Mouse (Mus musculus) layer of hippocampus, postnatal 25 days (tissue): ENCODE results near the gene Rnf146. TPM values are rescaled to one million over a fixed set of nuclear protein-coding genes. Genes with fewer than 3 reads are reported as not detected.
"Not testable (repeated sequence)": the region's sequence is repeated elsewhere in the genome, so short reads cannot be mapped to it uniquely, and the experiment has no call there.

Experiments
- DNase-seq, 2 experiments: peaks; one replicate each; pipeline ENCODE4 v3.0.0; 2022; ENCODE audit warnings: mixed read lengths in 2 of 2, low spot score in 1 of 2; ENCODE audit errors: extremely low spot score in 1 of 2
- total RNA-seq, 2 experiments: library from RNA; stranded (reverse); gene quantifications; 2 replicates each; pipeline ENCODE4 v1.2.3; 2021

The Rnf146 gene
- 100 to 1,000 TPM; 101 to 111 TPM for total RNA-seq

DNA sequence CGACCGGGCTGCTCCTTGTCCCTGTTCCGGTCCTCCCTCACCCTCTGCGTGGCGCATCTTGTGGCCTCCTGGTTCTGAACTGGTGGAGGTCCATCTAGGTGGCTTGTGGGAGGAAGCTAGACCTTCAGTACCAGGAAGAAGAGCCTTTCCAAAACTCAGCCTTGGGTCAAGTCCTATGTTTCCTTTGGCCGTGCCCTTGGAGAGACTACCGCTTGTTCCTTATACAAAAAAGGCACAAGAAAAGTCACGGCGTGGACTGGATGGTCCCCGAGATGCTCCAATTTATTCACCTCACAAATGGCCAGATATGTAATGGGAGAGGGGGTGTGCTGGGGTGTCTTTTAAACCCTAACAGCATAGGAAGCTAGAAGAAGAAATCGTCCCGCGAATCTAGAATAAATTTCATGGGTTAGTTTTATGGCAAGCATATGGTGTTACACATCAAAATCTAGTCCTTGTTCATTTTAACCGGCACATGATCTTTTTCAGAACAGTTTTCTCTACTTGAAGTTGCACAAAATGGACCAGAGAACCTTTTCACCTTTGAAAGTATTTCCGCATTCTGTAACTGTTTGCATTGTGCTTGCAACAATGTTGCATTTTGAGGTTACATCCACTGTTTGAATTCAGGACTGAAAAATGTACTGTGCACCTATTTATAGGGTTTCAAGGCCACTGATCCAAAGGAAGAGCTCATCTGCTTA is at the start of gene Rnf146:
Gene Rnf146 (minus strand): TSS at position 246 of the 704 bp plus-strand sequence.
- no peak for DNase-seq

DNA sequence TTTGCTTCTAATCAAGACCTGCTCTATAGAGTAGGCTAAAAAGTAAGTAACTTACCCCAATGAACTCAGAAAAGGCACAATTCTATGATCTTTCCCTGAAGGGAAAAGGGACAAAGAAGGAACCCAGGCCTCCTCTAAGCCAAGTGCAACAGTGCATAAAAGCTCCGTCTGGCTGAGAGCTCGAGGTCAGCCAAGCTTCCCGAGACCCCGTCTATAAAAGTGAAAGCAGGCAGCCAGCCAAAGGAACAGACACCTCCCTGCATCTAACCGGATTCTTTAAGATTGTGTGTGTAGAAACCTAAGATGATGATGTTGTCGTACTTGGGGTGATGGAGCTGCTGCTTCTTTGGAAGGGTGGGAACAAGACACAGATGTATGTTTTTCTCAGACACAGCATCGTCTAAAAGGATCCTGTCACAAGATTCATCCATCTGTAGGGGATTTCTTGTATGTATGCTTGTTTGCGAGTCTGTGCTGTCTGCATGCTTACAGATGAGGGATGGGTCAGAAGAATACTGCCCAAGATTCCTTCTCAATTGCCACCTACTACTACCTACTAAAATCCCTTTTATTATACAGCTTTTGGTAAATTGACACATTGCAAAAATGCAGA is 40.5 kb upstream of the Rnf146 start:
- DNase-seq = no peak

DNA sequence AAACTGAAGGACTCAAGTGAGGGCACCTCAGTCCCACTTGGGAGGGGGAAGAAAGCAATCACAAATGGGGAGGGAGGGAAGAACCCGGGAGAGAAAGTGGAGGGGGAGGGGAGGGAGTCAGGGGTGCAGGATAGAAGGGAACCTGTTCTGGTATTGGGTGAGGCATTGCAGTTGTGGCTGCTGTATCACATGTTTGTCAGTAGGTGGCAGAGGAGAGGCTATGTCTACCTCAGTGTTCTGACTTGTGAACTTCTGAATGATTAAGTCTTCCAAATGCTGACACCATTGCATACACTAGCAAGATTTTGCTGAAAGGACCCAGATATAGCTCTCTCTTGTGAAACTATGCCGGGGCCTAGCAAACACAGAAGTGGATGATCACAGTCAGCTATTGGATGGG is 32.6 kb upstream of the Rnf146 start:
- not testable (repeated sequence) for DNase-seq

GRCm38 (mm10) chr10:29381558-29381957 is 19.3 kb upstream of the Rnf146 start:
- DNase-seq = no peak

GRCm38 (mm10) chr10:29374065-29374464 is 11.8 kb upstream of the Rnf146 start:
- no peak for DNase-seq

- peak; percentile 82 to 89 for DNase-seq
Measured at GRCm38 (mm10) chr10:29361464-29362196, 612 bp downstream of the Rnf146 start.

DNA sequence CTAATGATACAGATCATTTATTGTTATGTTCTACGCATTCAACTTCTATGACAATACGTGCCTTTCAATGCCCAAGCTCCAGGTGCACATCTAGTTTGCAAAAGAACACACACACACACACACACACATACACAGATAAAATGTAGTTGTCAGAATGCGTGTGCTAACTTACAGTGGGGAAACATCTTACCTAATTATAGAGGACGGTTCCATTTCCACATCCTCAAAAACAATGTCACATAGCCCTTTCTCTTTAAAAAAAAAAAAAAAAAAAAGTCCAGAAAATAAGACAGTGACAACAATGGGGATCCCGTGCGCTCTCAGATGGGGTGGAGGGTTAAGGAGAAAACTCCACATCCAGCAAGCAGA is 1.2 kb downstream of the Rnf146 start:
- no peak for DNase-seq

DNA sequence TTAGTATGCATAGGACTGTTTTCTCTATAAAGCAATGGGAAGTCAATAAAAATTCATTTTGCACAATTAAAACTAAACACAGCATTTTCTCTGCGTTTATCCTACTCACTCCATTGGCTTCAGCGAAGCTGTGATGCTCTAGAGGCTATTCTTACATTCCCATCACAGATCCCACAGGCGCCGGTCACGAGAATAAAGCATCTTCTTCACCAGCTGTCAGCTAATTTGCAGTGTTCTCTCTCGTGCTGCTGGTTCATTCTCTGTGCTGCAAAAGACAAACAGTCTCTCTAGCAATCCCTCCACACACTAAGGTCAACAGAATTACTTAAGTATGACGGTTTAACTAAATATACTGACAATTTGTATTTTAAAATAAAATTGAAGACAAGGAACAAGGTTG is 8.1 kb downstream of the Rnf146 start:
- peak in 1 of 2 experiments; percentile 26 for DNase-seq

DNA sequence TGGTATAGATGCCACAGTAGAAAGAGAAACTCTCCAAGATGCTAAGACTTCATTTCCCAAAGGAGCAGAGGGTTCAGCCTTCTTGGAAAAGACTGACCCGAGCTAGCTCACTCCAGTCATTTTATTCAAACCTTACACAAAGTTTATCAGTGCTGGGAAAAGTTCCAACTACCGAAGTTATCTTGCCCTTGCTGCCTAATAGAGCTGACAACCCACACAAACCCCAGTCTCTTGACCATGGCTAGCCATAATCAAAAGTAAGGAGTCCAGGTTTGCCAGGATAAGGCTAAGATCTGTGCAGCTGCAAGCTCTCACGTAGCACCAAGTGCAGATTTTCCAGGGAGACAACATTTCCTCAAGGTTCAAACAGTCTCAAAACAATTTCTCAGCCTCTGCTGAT is 9.7 kb downstream of the Rnf146 start:
- DNase-seq = no peak

- no peak for DNase-seq
Measured at GRCm38 (mm10) chr10:29351420-29351819, 10.8 kb downstream of the Rnf146 start.

GRCm38 (mm10) chr10:29346638-29347037 is 15.6 kb downstream of the Rnf146 start:
- DNase-seq = no peak

GRCm38 (mm10) chr10:29344232-29344631 is 18.0 kb downstream of the Rnf146 start:
- no peak for DNase-seq

DNA sequence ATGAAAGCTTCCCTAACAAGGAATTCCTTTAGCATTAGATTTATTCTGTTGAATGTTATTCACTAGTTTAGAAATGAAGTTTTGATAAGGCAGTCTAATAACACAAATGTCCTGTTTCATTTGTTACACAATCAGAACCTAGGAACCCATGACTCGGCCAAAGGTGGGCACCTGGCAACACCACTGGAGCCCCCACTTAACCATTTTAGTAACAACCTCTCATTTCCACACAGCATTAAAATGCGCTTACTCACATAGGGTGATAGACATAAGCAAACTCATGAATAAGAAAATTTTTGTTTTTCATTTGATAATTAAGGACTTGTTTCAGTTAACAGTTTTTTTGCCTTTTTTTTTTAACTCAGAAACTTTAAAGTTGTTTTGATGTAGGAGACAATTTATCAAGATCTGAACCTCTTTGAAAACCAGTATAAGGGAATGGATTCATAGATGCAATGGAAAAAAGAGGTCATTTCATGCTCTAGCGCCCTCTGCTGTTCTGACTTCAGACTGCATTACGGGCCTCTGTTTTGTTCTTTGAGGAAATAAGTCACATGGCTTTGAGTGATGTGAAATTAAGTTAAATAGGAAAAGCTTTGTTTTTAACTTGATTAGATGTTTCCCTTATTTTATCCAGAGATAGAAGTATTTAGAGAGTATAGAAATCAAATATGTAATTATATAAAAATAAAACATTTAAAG is 23.7 kb downstream of the Rnf146 start:
- DNase-seq = peak; percentile 40 to 83

DNA sequence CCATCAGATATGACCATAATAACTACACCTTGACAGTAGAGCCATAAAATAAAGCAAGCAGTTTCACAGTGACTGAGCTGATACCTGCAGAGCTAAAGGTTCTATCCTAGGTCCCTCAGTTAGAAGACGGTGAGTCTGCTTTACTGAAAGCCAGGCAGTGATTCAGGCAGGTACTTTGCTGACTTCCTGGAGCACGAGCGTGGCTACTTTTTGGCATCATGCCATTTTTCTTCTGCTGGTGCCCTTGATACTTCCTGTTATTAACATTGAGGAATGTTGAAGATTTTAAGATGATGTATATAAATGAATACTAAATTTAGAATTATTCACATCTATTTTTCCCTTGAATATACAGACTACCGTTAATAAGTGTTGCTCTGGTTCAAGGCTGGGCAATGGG is 28.4 kb downstream of the Rnf146 start:
- DNase-seq = no peak

GRCm38 (mm10) chr10:29324817-29325216 is 37.4 kb downstream of the Rnf146 start:
- no peak for DNase-seq

GRCm38 (mm10) chr10:29313905-29314304 is 48.3 kb downstream of the Rnf146 start:
- no peak for DNase-seq

- peak; percentile 69 to 76 for DNase-seq
Measured at GRCm38 (mm10) chr10:29313064-29313638, 49.1 kb downstream of the Rnf146 start, which contains the start of gene Echdc1. Gene Echdc1 (plus strand): TSS chr10:29313166.

DNA sequence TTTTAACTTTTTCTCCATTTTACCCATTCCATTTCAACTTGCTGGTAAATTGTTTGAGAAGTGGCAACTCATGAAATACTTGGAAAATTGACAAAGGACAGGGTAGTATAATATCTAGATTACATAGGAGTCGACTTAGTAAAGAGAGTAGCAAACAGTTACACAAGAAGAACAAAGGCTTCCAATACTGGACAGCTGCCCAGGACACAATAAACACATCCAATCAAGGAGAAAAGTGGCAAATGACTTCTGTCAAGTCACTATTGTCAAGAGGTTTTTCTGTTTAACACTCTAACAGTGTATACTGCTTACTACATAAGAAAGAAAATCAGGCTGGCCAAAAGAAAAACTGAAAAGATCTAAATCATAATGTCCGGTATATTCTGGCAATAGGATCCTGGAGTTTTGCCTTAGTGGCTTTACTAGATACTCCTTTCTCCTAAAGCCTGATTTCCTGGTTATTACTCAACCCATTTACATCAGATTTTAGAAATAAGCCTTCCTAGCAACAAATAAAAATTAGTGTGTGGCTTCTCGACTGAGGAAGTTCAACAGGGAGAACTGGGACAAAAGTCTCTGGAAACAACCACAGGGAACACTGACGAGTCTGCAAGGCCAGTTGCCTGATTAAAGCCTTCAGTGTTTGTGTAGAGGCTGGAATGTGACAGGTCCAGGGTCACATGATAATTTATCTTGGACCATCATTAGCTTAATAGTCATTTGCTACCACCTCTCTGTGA is 50.6 kb downstream of the Rnf146 start:
- DNase-seq = no peak

- DNase-seq = no peak
Measured at GRCm38 (mm10) chr10:29302230-29302629, 60.0 kb downstream of the Rnf146 start.
